11 mouse cellular contexts compared by ENCODE assay signal in genomic region chr11:55069023-55069422, GRCm38 (mm10). TPM values are rescaled to one million over a fixed set of nuclear protein-coding genes. Genes with fewer than 3 reads are reported as not detected.
DNase-seq lines count a peak whose midpoint lies in the region; ATAC-seq and TF ChIP-seq lines count a peak whose summit lies in the region.
"Had no signal": no experiment of that assay in that cellular context is flagged by ENCODE, and none has a peak within 500 bp of the region (broad histone marks: within the 10 kb centered on the region; RNA-seq: fewer than 3 reads in every experiment).

No protein-coding gene starts in this region.

- TF ChIP-seq EP300 in heart, postnatal 0 days (IDR thresholded peaks at IDR 0.05; ENCODE audit: low read depth): no peak; the same call in 1 of the 2 replicates

- H3K4me1 ChIP-seq in hindbrain, embryonic 12.5 days: no peaks in the 10 kb centered on the region
- H3K4me1 ChIP-seq in hindbrain, embryonic 13.5 days (replicated peaks): peaks cover 4% of the 10 kb centered on the region; the same call in 1 of the 2 replicates
- peaks cover 13% of the 10 kb centered on the region for H3K4me1 ChIP-seq in heart, postnatal 0 days (ENCODE audit: control insufficient read depth, insufficient read depth)

- no peak overlapping the region for H3K4me2 ChIP-seq in hindbrain, embryonic 12.5 days (replicated peaks)
- H3K4me2 ChIP-seq in hindbrain, embryonic 13.5 days: no peak overlapping the region
- H3K4me2 ChIP-seq in heart, postnatal 0 days (ENCODE audit: low read depth, low read length): no peak overlapping the region

- H3K9ac ChIP-seq in hindbrain, embryonic 12.5 days: no peak overlapping the region
- H3K9ac ChIP-seq in hindbrain, embryonic 13.5 days: no peak overlapping the region
- H3K9ac ChIP-seq in heart, postnatal 0 days (replicated peaks; ENCODE audit: low read depth, low read length): no peak overlapping the region
- H3K9ac ChIP-seq: liver, postnatal 0 days had no signal

- no peak for TF ChIP-seq CTCF in heart, postnatal 0 days (IDR thresholded peaks at IDR 0.05; ENCODE audit: low read depth)

- H3K27me3 ChIP-seq in hindbrain, embryonic 12.5 days: no peaks in the 10 kb centered on the region
- no peaks in the 10 kb centered on the region for H3K27me3 ChIP-seq in hindbrain, embryonic 13.5 days
- no peaks in the 10 kb centered on the region for H3K27me3 ChIP-seq in heart, postnatal 0 days (ENCODE audit: control insufficient read depth, insufficient read depth, low read length)

- H3K27ac ChIP-seq in hindbrain, embryonic 12.5 days: no peak overlapping the region
- H3K27ac ChIP-seq in hindbrain, embryonic 13.5 days: no peak overlapping the region
- peak overlapping the region; percentile 86 for H3K27ac ChIP-seq in heart, postnatal 0 days (ENCODE audit: low read depth)

- WGBS in hindbrain, embryonic 12.5 days: 45% methylated on average over 2 of the region's 2 CpGs
- 57% methylated on average over 2 of the region's 2 CpGs for WGBS in hindbrain, embryonic 13.5 days
- 35% methylated on average over 2 of the region's 2 CpGs for WGBS in heart, postnatal 0 days

- 0 out of 2 replicates have a peak, but pooled peaks have one; percentile 32 for ATAC-seq in hindbrain, embryonic 12.5 days (ENCODE audit: low FRiP score)
- no peak for ATAC-seq in hindbrain, embryonic 13.5 days (ENCODE audit: low FRiP score)
- ATAC-seq in heart, postnatal 0 days (ENCODE audit: insufficient read depth, low read depth): peak; percentile 84
- ATAC-seq: liver, postnatal 0 days had no signal

- peak; percentile 67 for DNase-seq in Muller cell, postnatal 12 days (ENCODE audit: inconsistent ontology term)
- DNase-seq in embryo, embryonic 10 days (ENCODE audit: low spot score): peak; percentile 11
- DNase-seq in heart, postnatal 0 days (ENCODE audit: low spot score): peak; percentile 77
- no peak for DNase-seq in ovary, postnatal 36 days (ENCODE audit: low spot score)
- no peak for DNase-seq in kidney, adult 9 months
- DNase-seq in spleen, postnatal 10 days (ENCODE audit: low spot score in 2 of 2): no peak
- DNase-seq: cerebellum, adult 8-10 months; kidney, adult 8-10 months; liver, postnatal 0 days had no signal

- no peak overlapping the region for H3K4me3 ChIP-seq in hindbrain, embryonic 12.5 days
- H3K4me3 ChIP-seq in hindbrain, embryonic 13.5 days: no peak overlapping the region
- no peak overlapping the region for H3K4me3 ChIP-seq in heart, postnatal 0 days (ENCODE audit: low read depth, low read length)

- no peaks in the 10 kb centered on the region for H3K9me3 ChIP-seq in hindbrain, embryonic 12.5 days (replicated peaks)
- no peaks in the 10 kb centered on the region for H3K9me3 ChIP-seq in hindbrain, embryonic 13.5 days
- no peaks in the 10 kb centered on the region for H3K9me3 ChIP-seq in heart, postnatal 0 days (replicated peaks; ENCODE audit: control insufficient read depth, low read length)

- no peaks in the 10 kb centered on the region for H3K36me3 ChIP-seq in hindbrain, embryonic 12.5 days
- H3K36me3 ChIP-seq in hindbrain, embryonic 13.5 days: no peaks in the 10 kb centered on the region
- no peaks in the 10 kb centered on the region for H3K36me3 ChIP-seq in heart, postnatal 0 days (replicated peaks; ENCODE audit: control insufficient read depth, insufficient read depth, low read length)

RNA-seq across cellular contexts. Expression of gene Ccdc69, which starts 8.9 kb away (rescaled TPM):
- polyA plus RNA-seq in hindbrain, embryonic 12.5 days (2016; fragmentation: Nextera tagmentation; extraction: Ambion mirVana): 0.49 and 0.60 TPM in 2 replicates
- 0.22 and 0.31 TPM in 2 replicates for polyA plus RNA-seq in hindbrain, embryonic 13.5 days (2015; fragmentation: Nextera tagmentation; extraction: Ambion mirVana)
- total RNA-seq in heart, postnatal 0 days (2014; rRNA removed; ENCODE audit: low replicate concordance): 17.6 and 22.2 TPM in 2 replicates
- polyA plus RNA-seq in heart, postnatal 0 days (2015; fragmentation: Nextera tagmentation; extraction: Ambion mirVana): 22.0 and 22.3 TPM in 2 replicates

RNA-seq across cellular contexts. Expression of gene Gm2a, which starts 28.9 kb away (rescaled TPM):
- polyA plus RNA-seq in hindbrain, embryonic 12.5 days (2016; fragmentation: Nextera tagmentation; extraction: Ambion mirVana): 15.4 and 15.5 TPM in 2 replicates
- polyA plus RNA-seq in hindbrain, embryonic 13.5 days (2015; fragmentation: Nextera tagmentation; extraction: Ambion mirVana): 19.2 and 20.3 TPM in 2 replicates
- 17.2 and 23.9 TPM in 2 replicates for total RNA-seq in heart, postnatal 0 days (2014; rRNA removed; ENCODE audit: low replicate concordance)
- polyA plus RNA-seq in heart, postnatal 0 days (2015; fragmentation: Nextera tagmentation; extraction: Ambion mirVana): 26.9 and 27.2 TPM in 2 replicates

RNA-seq across cellular contexts. Expression of gene Anxa6, which starts 35.8 kb away (rescaled TPM):
- polyA plus RNA-seq in hindbrain, embryonic 12.5 days (2016; fragmentation: Nextera tagmentation; extraction: Ambion mirVana): 121 and 140 TPM in 2 replicates
- 59.3 and 61.1 TPM in 2 replicates for polyA plus RNA-seq in hindbrain, embryonic 13.5 days (2015; fragmentation: Nextera tagmentation; extraction: Ambion mirVana)
- 306 and 424 TPM in 2 replicates for total RNA-seq in heart, postnatal 0 days (2014; rRNA removed; ENCODE audit: low replicate concordance)
- polyA plus RNA-seq in heart, postnatal 0 days (2015; fragmentation: Nextera tagmentation; extraction: Ambion mirVana): 250 and 254 TPM in 2 replicates

Comparison
In these comparisons a context has a peak if more than half of its experiments do, and no peak if none do; other contexts are left out.
1. DNase-seq: peak in Muller cell, postnatal 12 days (single experiment), embryo, embryonic 10 days (single experiment) and heart, postnatal 0 days (single experiment); none in ovary, postnatal 36 days (single experiment), kidney, adult 9 months (single experiment) and spleen, postnatal 10 days (0 of 2).
2. RNA of gene Ccdc69, which starts 8.9 kb away (polyA plus RNA-seq): 22.0 to 22.3 TPM in heart, postnatal 0 days; 0.49 to 0.60 TPM in hindbrain, embryonic 12.5 days and 0.22 to 0.31 TPM in hindbrain, embryonic 13.5 days; every median in the first group is over 10 times any median in the second.